Mouse (Mus musculus) skeletal muscle tissue, postnatal 0 days (tissue): ENCODE data around the gene Kcnk10. TPM values are rescaled to one million over a fixed set of nuclear protein-coding genes. Genes with fewer than 3 reads are reported as not detected.

ENCODE experiments used
- polyA plus RNA-seq: library from polyadenylated mRNA; unstranded; fragments of >200 nt; fragmentation: Nextera tagmentation; extraction: Ambion mirVana; gene quantifications from 2 replicates; pipeline ENCODE4 v1.2.1, GENCODE M21; 2015

Gene Kcnk10
- 0.21 and 0.22 TPM in 2 replicates for polyA plus RNA-seq

DNA sequence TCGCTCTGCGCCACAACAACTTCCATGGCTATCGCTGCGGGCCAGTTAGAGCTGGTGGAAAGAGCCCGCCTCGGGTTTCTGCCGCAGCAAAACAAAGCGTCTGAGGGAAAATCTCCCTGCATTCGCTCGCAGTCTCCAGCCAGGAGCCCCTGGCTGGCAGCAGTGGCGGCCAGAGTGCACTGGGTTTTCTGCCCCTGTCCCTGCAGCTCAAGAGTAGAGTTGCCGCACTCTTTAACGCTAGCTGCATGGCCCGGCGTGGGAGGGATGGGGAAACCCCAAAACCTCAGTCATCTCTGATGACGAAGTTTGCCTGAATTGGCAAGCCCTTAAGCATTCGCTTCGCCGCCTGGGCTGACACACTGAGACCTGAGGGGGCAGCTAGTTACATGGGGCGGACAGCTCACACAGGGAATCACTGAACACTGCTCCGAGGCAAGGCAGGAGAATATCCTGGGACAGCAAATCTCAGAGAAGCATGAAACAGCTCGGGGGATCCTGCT, at the start of gene Kcnk10:
TSS of gene Kcnk10 (minus strand) at position 450 of the 500 bp plus-strand sequence.

DNA sequence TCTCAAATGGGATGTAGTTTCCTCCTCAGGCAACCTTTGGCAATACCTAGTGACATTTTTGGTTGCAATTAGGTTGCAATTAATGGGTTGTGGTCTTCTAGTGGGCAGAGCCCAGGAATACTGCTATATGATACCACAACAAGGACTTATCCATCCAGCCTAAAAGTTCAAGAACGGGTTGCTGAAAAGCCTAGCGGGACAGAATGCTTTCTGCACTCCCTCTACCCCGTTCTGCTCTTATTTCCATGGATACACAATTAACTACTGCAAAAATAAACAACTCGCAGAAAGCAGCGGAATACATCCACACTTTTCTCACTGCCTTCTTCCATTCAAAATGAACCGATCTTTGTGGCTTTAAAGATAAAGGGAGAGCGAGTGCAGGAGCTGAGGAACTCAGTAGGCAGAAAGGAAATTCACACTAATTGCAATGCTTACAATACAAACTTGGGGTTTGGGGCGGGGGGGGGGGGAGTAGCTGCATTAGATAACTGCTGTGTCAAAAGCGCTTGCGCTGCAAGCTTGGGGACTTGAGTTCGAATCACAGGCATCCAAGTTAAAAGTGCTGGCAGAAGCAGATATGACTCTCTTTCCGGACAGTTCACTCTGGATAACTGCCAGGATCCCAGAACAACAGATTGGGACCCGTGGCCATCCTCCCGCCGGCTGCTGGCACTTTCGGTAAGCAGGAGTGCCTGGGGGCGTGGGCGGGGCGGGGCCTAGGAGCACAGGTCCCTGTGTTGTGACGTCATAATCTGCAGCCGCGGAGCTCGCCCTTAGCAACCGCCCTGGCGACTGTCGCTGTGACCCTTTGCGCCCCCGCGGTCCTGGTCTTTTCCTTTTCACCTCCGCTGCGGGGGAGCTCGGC, 49.5 kb upstream of the Kcnk10 start, which contains the start of gene Spata7:
TSS of gene Spata7 (plus strand) at position 766 of the 868 bp plus-strand sequence.

Other genes starting within 250 kb of the Kcnk10 start
- gene Spata7, start 49.8 kb upstream of the Kcnk10 start, polyA plus RNA-seq, result 4.4 and 5.3 TPM in 2 replicates
- gene Ptpn21, start 159.1 kb upstream of the Kcnk10 start, polyA plus RNA-seq, result 12.2 and 15.0 TPM in 2 replicates
- 55.8 and 62.5 TPM in 2 replicates for gene Zc3h14, start 168.7 kb upstream of the Kcnk10 start, polyA plus RNA-seq